Mouse (Mus musculus) lung, adult 2 months (tissue): ENCODE results near the gene Scgb1a1. TPM values are rescaled to one million over a fixed set of nuclear protein-coding genes. Genes with fewer than 3 reads are reported as not detected.
"Not testable (repeated sequence)": the region's sequence is repeated elsewhere in the genome, so short reads cannot be mapped to it uniquely, and the experiment has no call there.

Experiments
- DNase-seq: peaks from one replicate; pipeline ENCODE4 v3.0.0; 2022
- H3K4me1 ChIP-seq: fragments of 200-500 bp; 2 replicates; pipeline ENCODE4 v1.6.1; 2011; ENCODE audit warnings: low read length; ENCODE audit not compliant: control insufficient read depth, insufficient read depth
- H3K4me3 ChIP-seq: fragments of 200-500 bp; replicated peaks from 2 replicates; pipeline ENCODE3; 2011; ENCODE audit warnings: low read depth, mild to moderate bottlenecking, control low read depth, low read length; ENCODE audit errors: extremely low read depth
- CTCF ChIP-seq: fragments of 200-500 bp; IDR thresholded peaks from 2 replicates; pipeline ENCODE4 v1.5.1; 2011; ENCODE audit warnings: mild to moderate bottlenecking, low read length, control low read depth; ENCODE audit not compliant: insufficient read depth
- POLR2A ChIP-seq: fragments of 200-500 bp; IDR thresholded peaks from 2 replicates; pipeline ENCODE4 v1.6.1; 2011; ENCODE audit warnings: low read depth, mild to moderate bottlenecking, control low read depth, low read length, borderline replicate concordance; ENCODE audit errors: extremely low read depth
- WGBS: fragments of 180-500 bp; shearing (Covaris S2); methylation state at CpG from one replicate; pipeline ENCODE4 v1.1.7; 2018; 5-methylcytosine and 5-hydroxymethylcytosine counted together
- polyA plus RNA-seq: library from polyadenylated mRNA; depleted of rRNA; stranded (reverse); fragments of >200 nt; gene quantifications from 2 replicates; pipeline ENCODE4 v1.2.3, GENCODE M21; 2012

Scgb1a1 gene
- polyA plus RNA-seq, 1 experiment = 138,577 TPM

GRCm38 (mm10) chr19:9060103-9060502 lies 27.7 kb downstream of the Scgb1a1 start:
- WGBS = 48% methylated on average over 4 of the region's 4 CpGs
- peak; percentile 36 for DNase-seq
- no peaks in the 10 kb centered on the region; the same call in 1 of the 2 replicates for H3K4me1 ChIP-seq
- no peak overlapping the region for H3K4me3 ChIP-seq
- no peak for TF ChIP-seq POLR2A
- no peak for TF ChIP-seq CTCF

- DNase-seq = no peak
- no peak for TF ChIP-seq POLR2A
- no peak for TF ChIP-seq CTCF
- 71% methylated on average over 7 of the region's 7 CpGs for WGBS
- H3K4me3 ChIP-seq = no peak overlapping the region
- H3K4me1 ChIP-seq = no peaks in the 10 kb centered on the region; the same call in 1 of the 2 replicates
Observed at GRCm38 (mm10) chr19:9059391-9059790, 28.4 kb downstream of the Scgb1a1 start.

- no peak overlapping the region for H3K4me3 ChIP-seq
- TF ChIP-seq CTCF = no peak
- no peak for TF ChIP-seq POLR2A
- no peak for DNase-seq
- H3K4me1 ChIP-seq = no peaks in the 10 kb centered on the region; the same call in 1 of the 2 replicates
- 79% methylated on average over 4 of the region's 4 CpGs for WGBS
Observed at GRCm38 (mm10) chr19:9058944-9059343, 28.8 kb downstream of the Scgb1a1 start.

- DNase-seq = no peak
- H3K4me1 ChIP-seq = no peaks in the 10 kb centered on the region; the same call in 1 of the 2 replicates
- no peak overlapping the region for H3K4me3 ChIP-seq
- WGBS = 78% methylated on average over 1 of the region's 1 CpGs
- no peak for TF ChIP-seq POLR2A
- no peak for TF ChIP-seq CTCF
Observed at GRCm38 (mm10) chr19:9058331-9058884, 29.4 kb downstream of the Scgb1a1 start.

- DNase-seq = no peak
- H3K4me1 ChIP-seq = peaks cover 2% of the 10 kb centered on the region; the same call in 1 of the 2 replicates
- H3K4me3 ChIP-seq = no peak overlapping the region
- no peak for TF ChIP-seq CTCF
- no peak for TF ChIP-seq POLR2A
Observed at GRCm38 (mm10) chr19:9057679-9058078, 30.1 kb downstream of the Scgb1a1 start.

GRCm38 (mm10) chr19:9055703-9056355 lies 31.9 kb downstream of the Scgb1a1 start:
- no peak for DNase-seq
- 66% methylated on average over 4 of the region's 4 CpGs for WGBS
- 0 out of 2 replicates have a peak, but pooled peaks cover 2% of the 10 kb centered on the region for H3K4me1 ChIP-seq

GRCm38 (mm10) chr19:9055153-9055552 lies 32.6 kb downstream of the Scgb1a1 start:
- DNase-seq = no peak
- 0 out of 2 replicates have a peak, but pooled peaks cover 2% of the 10 kb centered on the region for H3K4me1 ChIP-seq
- 20% methylated on average over 2 of the region's 2 CpGs for WGBS
- no peak overlapping the region for H3K4me3 ChIP-seq
- TF ChIP-seq POLR2A = no peak
- peak; percentile 37 for TF ChIP-seq CTCF

More at GRCm38 (mm10) chr19:9055703-9056355, 31.9 kb downstream of the Scgb1a1 start:
- no peak overlapping the region for H3K4me3 ChIP-seq
- no peak for TF ChIP-seq CTCF
- TF ChIP-seq POLR2A = no peak

- Histone ChIP-seq H3K4me1 (0 out of 2 replicates have a peak, but pooled peaks cover 2% of the 10 kb centered on the region), H3K4me3 (no peak overlapping the region)
- no peak for TF ChIP-seq POLR2A
- no peak for TF ChIP-seq CTCF
- peak; percentile 77 for DNase-seq
- WGBS = 14% methylated on average over 6 of the region's 6 CpGs
Observed at GRCm38 (mm10) chr19:9052803-9053431, 34.8 kb downstream of the Scgb1a1 start.

- not testable (repeated sequence) for DNase-seq, H3K4me3 ChIP-seq, H3K4me1 ChIP-seq
- WGBS = 89% methylated on average over 4 of the region's 4 CpGs
Observed at GRCm38 (mm10) chr19:9051985-9052384, 35.8 kb downstream of the Scgb1a1 start.

- no peak overlapping the region for H3K4me3 ChIP-seq
- 69% methylated on average over 9 of the region's 9 CpGs for WGBS
- DNase-seq = no peak
- TF ChIP-seq POLR2A (no peak), CTCF (no peak)
- H3K4me1 ChIP-seq = peaks cover 11% of the 10 kb centered on the region
Observed at GRCm38 (mm10) chr19:9050294-9051229, 37.2 kb downstream of the Scgb1a1 start.
